In genomic region chr12:91766338-91767107, GRCm38 (mm10) we compare ENCODE assay signal across 9 mouse cellular contexts. TPM values are rescaled to one million over a fixed set of nuclear protein-coding genes. Genes with fewer than 3 reads are reported as not detected.
DNase-seq lines count a peak whose midpoint lies in the region; ATAC-seq and TF ChIP-seq lines count a peak whose summit lies in the region.
"Had no signal": no experiment of that assay in that cellular context is flagged by ENCODE, and none has a peak within 500 bp of the region (broad histone marks: within the 10 kb centered on the region; RNA-seq: fewer than 3 reads in every experiment).

No protein-coding gene starts in this region.

- H3K4me1 ChIP-seq in limb, embryonic 13.5 days: peaks cover 17% of the 10 kb centered on the region
- H3K4me1 ChIP-seq in limb, embryonic 10.5 days: peaks cover 30% of the 10 kb centered on the region
- H3K4me1 ChIP-seq in heart, embryonic 13.5 days: peaks cover 28% of the 10 kb centered on the region
- H3K4me1 ChIP-seq in kidney, embryonic 16.5 days (ENCODE audit: insufficient read depth, low read length): peaks cover 25% of the 10 kb centered on the region
- peaks cover 11% of the 10 kb centered on the region for H3K4me1 ChIP-seq in lung, embryonic 14.5 days (ENCODE audit: insufficient read depth)
- H3K4me1 ChIP-seq in neural tube, embryonic 12.5 days: peaks cover 33% of the 10 kb centered on the region

- whole genome bisulfite sequencing in limb, embryonic 13.5 days: 65% methylated on average over 14 of the region's 14 CpGs
- WGBS in limb, embryonic 10.5 days: 62% methylated on average over 14 of the region's 14 CpGs
- 41% methylated on average over 14 of the region's 14 CpGs for WGBS in heart, embryonic 13.5 days
- 59% methylated on average over 14 of the region's 14 CpGs for WGBS in kidney, embryonic 16.5 days
- WGBS in lung, embryonic 14.5 days: 45% methylated on average over 14 of the region's 14 CpGs
- WGBS in neural tube, embryonic 12.5 days: 14% methylated on average over 14 of the region's 14 CpGs

- no peak overlapping the region for H3K9ac ChIP-seq in limb, embryonic 13.5 days
- no peak overlapping the region; the same call in 1 of the 2 replicates for H3K9ac ChIP-seq in heart, embryonic 13.5 days
- no peak overlapping the region for H3K9ac ChIP-seq in kidney, embryonic 16.5 days (replicated peaks; ENCODE audit: low read length)
- no peak overlapping the region for H3K9ac ChIP-seq in lung, embryonic 14.5 days
- H3K9ac ChIP-seq in neural tube, embryonic 12.5 days: peak overlapping the region; percentile 17; the same call in 1 of the 2 replicates

- no peak for DNase-seq in limb, embryonic 10.5 days (ENCODE audit: low spot score)
- peak; percentile 50 for DNase-seq in embryo, embryonic 9.5 days (ENCODE audit: extremely low spot score)
- DNase-seq in lung, embryonic 14.5 days: peak; percentile 63
- DNase-seq in thymus, postnatal 25 days: peak; percentile 65

- H3K4me2 ChIP-seq in limb, embryonic 13.5 days (replicated peaks): no peak overlapping the region
- H3K4me2 ChIP-seq in heart, embryonic 13.5 days: peak overlapping the region; percentile 53
- 0 out of 2 replicates have a peak overlapping the region, but pooled peaks have one; percentile 8 for H3K4me2 ChIP-seq in kidney, embryonic 16.5 days (replicated peaks; ENCODE audit: low read depth, low read length)
- peak overlapping the region; percentile 21 for H3K4me2 ChIP-seq in lung, embryonic 14.5 days
- peak overlapping the region; percentile 46 for H3K4me2 ChIP-seq in neural tube, embryonic 12.5 days (replicated peaks)

- no peaks in the 10 kb centered on the region for H3K27me3 ChIP-seq in limb, embryonic 13.5 days
- H3K27me3 ChIP-seq in limb, embryonic 10.5 days (ENCODE audit: low read depth, poor library complexity, severe bottlenecking): no peaks in the 10 kb centered on the region
- H3K27me3 ChIP-seq in heart, embryonic 13.5 days (replicated peaks): peaks cover 84% of the 10 kb centered on the region
- no peaks in the 10 kb centered on the region for H3K27me3 ChIP-seq in kidney, embryonic 16.5 days (ENCODE audit: insufficient read depth, low read length)
- H3K27me3 ChIP-seq in lung, embryonic 14.5 days (ENCODE audit: insufficient read depth, low read length): no peaks in the 10 kb centered on the region
- no peaks in the 10 kb centered on the region for H3K27me3 ChIP-seq in neural tube, embryonic 12.5 days (replicated peaks)
- H3K27me3 ChIP-seq: Patski had no signal

- H3K9me3 ChIP-seq in limb, embryonic 13.5 days: no peaks in the 10 kb centered on the region
- H3K9me3 ChIP-seq in limb, embryonic 10.5 days (replicated peaks): no peaks in the 10 kb centered on the region
- H3K9me3 ChIP-seq in heart, embryonic 13.5 days: no peaks in the 10 kb centered on the region
- no peaks in the 10 kb centered on the region for H3K9me3 ChIP-seq in kidney, embryonic 16.5 days (ENCODE audit: low read length)
- no peaks in the 10 kb centered on the region for H3K9me3 ChIP-seq in lung, embryonic 14.5 days (ENCODE audit: low read depth, low read length)
- H3K9me3 ChIP-seq in neural tube, embryonic 12.5 days: no peaks in the 10 kb centered on the region

- H3K27ac ChIP-seq in limb, embryonic 13.5 days: no peak overlapping the region
- H3K27ac ChIP-seq in limb, embryonic 10.5 days: no peak overlapping the region
- H3K27ac ChIP-seq in heart, embryonic 13.5 days (replicated peaks): no peak overlapping the region
- no peak overlapping the region for H3K27ac ChIP-seq in kidney, embryonic 16.5 days (ENCODE audit: low read length)
- H3K27ac ChIP-seq in lung, embryonic 14.5 days (ENCODE audit: low read depth): no peak overlapping the region
- H3K27ac ChIP-seq in neural tube, embryonic 12.5 days: no peak overlapping the region

- TF ChIP-seq CTCF in lung, embryonic 14.5 days (IDR thresholded peaks at IDR 0.05; ENCODE audit: low read depth): no peak

- ATAC-seq in limb, embryonic 13.5 days (ENCODE audit: low FRiP score, low read depth): peak; percentile 39
- ATAC-seq in heart, embryonic 13.5 days (ENCODE audit: extremely low read depth, insufficient number of reproducible peaks, low FRiP score, low TSS enrichment): no peak
- ATAC-seq in kidney, embryonic 16.5 days (ENCODE audit: low FRiP score, low TSS enrichment): no peak; the same call in 1 of the 2 replicates
- ATAC-seq in lung, embryonic 14.5 days (ENCODE audit: insufficient read depth): peak; percentile 82
- ATAC-seq in neural tube, embryonic 12.5 days (ENCODE audit: low FRiP score, low read depth): peak; percentile 76
- ATAC-seq: Patski had no signal

- H3K36me3 ChIP-seq in limb, embryonic 13.5 days: no peaks in the 10 kb centered on the region
- no peaks in the 10 kb centered on the region for H3K36me3 ChIP-seq in limb, embryonic 10.5 days
- H3K36me3 ChIP-seq in heart, embryonic 13.5 days: no peaks in the 10 kb centered on the region
- H3K36me3 ChIP-seq in kidney, embryonic 16.5 days (ENCODE audit: insufficient read depth, low read length): no peaks in the 10 kb centered on the region
- H3K36me3 ChIP-seq in lung, embryonic 14.5 days (ENCODE audit: insufficient read depth): no peaks in the 10 kb centered on the region
- no peaks in the 10 kb centered on the region for H3K36me3 ChIP-seq in neural tube, embryonic 12.5 days

- no peak overlapping the region for H3K4me3 ChIP-seq in limb, embryonic 13.5 days
- no peak overlapping the region for H3K4me3 ChIP-seq in limb, embryonic 10.5 days
- peak overlapping the region; percentile 8 for H3K4me3 ChIP-seq in heart, embryonic 13.5 days
- H3K4me3 ChIP-seq in kidney, embryonic 16.5 days (ENCODE audit: low read length): no peak overlapping the region
- H3K4me3 ChIP-seq in lung, embryonic 14.5 days (ENCODE audit: low read depth, low read length): no peak overlapping the region
- H3K4me3 ChIP-seq in neural tube, embryonic 12.5 days: 0 out of 2 replicates have a peak overlapping the region, but pooled peaks have one; percentile 5

RNA-seq across cellular contexts. Expression of gene Ston2, which starts 21.7 kb away (rescaled TPM):
- polyA plus RNA-seq in limb, embryonic 13.5 days (2015; fragmentation: Nextera tagmentation; extraction: Ambion mirVana): 6.2 and 7.4 TPM in 2 replicates
- polyA plus RNA-seq in limb, embryonic 10.5 days (2016; fragmentation: Nextera tagmentation; extraction: Ambion mirVana): 4.7 and 5.5 TPM in 2 replicates
- polyA plus RNA-seq in heart, embryonic 13.5 days (2015; fragmentation: Nextera tagmentation; extraction: Ambion mirVana): 4.0 and 4.3 TPM in 2 replicates
- 11.0 TPM in 2 replicates for polyA plus RNA-seq in kidney, embryonic 16.5 days (2015; fragmentation: Nextera tagmentation; extraction: Ambion mirVana)
- polyA plus RNA-seq in lung, embryonic 14.5 days (2014; fragmentation: Nextera tagmentation; extraction: Ambion mirVana): 8.7 and 10.6 TPM in 2 replicates
- polyA plus RNA-seq in neural tube, embryonic 12.5 days (2016; fragmentation: Nextera tagmentation; extraction: Ambion mirVana): 6.7 and 7.9 TPM in 2 replicates

Comparison
In these comparisons a context has a peak if more than half of its experiments do, and no peak if none do; other contexts are left out.
1. ATAC-seq: peak in limb, embryonic 13.5 days (single experiment), lung, embryonic 14.5 days (single experiment) and neural tube, embryonic 12.5 days (single experiment); none in heart, embryonic 13.5 days (single experiment) and kidney, embryonic 16.5 days (single experiment).
2. H3K4me3 ChIP-seq: peak in heart, embryonic 13.5 days (single experiment) and neural tube, embryonic 12.5 days (single experiment); none in limb, embryonic 13.5 days (single experiment), limb, embryonic 10.5 days (single experiment), kidney, embryonic 16.5 days (single experiment) and lung, embryonic 14.5 days (single experiment).